Mouse (Mus musculus): ENCODE results near the gene Asrgl1.

DNA sequence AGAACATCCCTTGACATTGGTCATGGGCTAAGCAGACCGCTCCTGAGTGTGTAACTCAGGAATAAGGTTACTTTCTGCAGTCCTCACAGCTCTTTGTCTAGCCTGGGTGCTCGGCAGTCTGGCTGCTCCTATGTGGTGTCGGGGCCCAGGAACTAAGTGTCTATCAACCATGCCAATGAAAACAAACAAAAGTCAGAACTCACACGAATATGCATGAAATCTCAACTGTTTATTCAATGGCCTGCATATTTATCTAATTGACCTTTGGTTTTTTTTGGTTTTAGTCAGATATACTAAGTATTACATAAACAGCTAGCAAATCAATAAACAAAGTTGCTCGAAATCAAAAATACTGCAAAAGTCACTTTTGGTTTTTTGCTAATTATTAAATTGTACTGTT, 40.3 kb downstream of the Asrgl1 start:
- TF ChIP-seq FLI1 (IDR thresholded peaks at IDR 0.05; ENCODE audit: low read length) (no peak), GATA1 (IDR thresholded peaks at IDR 0.05; ENCODE audit: borderline replicate concordance, low read length) (no peak)

Data from megakaryocyte, embryonic 14.5 days (primary cell).